Mouse (Mus musculus) midbrain, embryonic 12.5 days (tissue): ENCODE measurements around the gene Cma1. TPM values are rescaled to one million over a fixed set of nuclear protein-coding genes. Genes with fewer than 3 reads are reported as not detected.
"Not testable (repeated sequence)": the region's sequence is repeated elsewhere in the genome, so short reads cannot be mapped to it uniquely, and the experiment has no call there.

Experiments used
- ATAC-seq: fragments of 200-750 bp; cut with Nextera tagmentation; 2 replicates; pipeline ENCODE4 v1.8.0; 2017; ENCODE audit warnings: low read depth, moderate TSS enrichment, moderate library complexity; ENCODE audit not compliant: low FRiP score
- H3K27ac ChIP-seq: fragments of 300-500 bp; sonication (generic); replicated peaks from 2 replicates; pipeline ENCODE4 v1.5.1; 2016; ENCODE audit warnings: mild to moderate bottlenecking
- H3K27me3 ChIP-seq: fragments of 300-500 bp; sonication (generic); 2 replicates; pipeline ENCODE4 v1.6.1; 2016; ENCODE audit warnings: mild to moderate bottlenecking
- H3K36me3 ChIP-seq: fragments of 300-500 bp; sonication (generic); 2 replicates; pipeline ENCODE4 v1.6.1; 2016
- H3K4me1 ChIP-seq: fragments of 300-500 bp; sonication (generic); 2 replicates; pipeline ENCODE4 v1.6.1; 2016
- H3K4me2 ChIP-seq: fragments of 300-500 bp; sonication (generic); replicated peaks from 2 replicates; pipeline ENCODE4 v1.6.1; 2016; ENCODE audit warnings: mild to moderate bottlenecking, moderate library complexity
- H3K4me3 ChIP-seq: fragments of 300-500 bp; sonication (generic); 2 replicates; pipeline ENCODE4 v1.5.1; 2016; ENCODE audit warnings: mild to moderate bottlenecking
- H3K9ac ChIP-seq: fragments of 300-500 bp; sonication (generic); replicated peaks from 2 replicates; pipeline ENCODE4 v1.6.1; 2016; ENCODE audit warnings: mild to moderate bottlenecking, moderate library complexity
- H3K9me3 ChIP-seq: fragments of 300-500 bp; sonication (generic); 2 replicates; pipeline ENCODE4 v1.6.1; 2016; ENCODE audit warnings: mild to moderate bottlenecking
- WGBS: fragments of 180-500 bp; shearing (Covaris S2); methylation state at CpG from one replicate; pipeline ENCODE4 v1.1.7; 2016; 5-methylcytosine and 5-hydroxymethylcytosine counted together
- polyA plus RNA-seq: library from polyadenylated mRNA; unstranded; fragments of >200 nt; fragmentation: Nextera tagmentation; extraction: Ambion mirVana; gene quantifications from 2 replicates; pipeline ENCODE4 v1.2.1, GENCODE M21; 2016

Cma1 gene
- polyA plus RNA-seq, result not detected in 2 replicates

DNA sequence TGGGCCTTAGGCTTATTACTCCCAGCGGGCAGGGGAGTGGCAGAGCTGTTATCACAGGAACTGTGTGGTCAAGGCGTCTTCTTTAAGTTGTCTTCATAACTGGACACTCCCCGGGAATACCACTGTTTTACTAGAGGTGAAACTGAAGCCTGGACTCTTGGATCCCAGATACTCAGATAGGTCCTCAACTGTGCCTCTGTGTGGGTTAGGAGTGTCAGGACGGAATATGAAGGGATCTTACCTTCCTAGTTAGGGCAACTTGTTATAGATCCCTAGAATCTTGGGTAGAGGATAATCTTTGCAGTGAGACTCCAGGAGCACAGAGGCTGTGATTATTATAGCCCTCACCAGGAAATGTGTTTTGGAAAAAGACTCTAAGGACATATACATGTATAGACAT is at the start of gene Cma1:
Gene Cma1, minus strand, starts transcription at position 101 of the 400 bp plus-strand sequence.
- H3K4me2 ChIP-seq, result no peak within 1 kb of the TSS
- no peaks in the 10 kb centered on the region for H3K36me3 ChIP-seq
- no peaks in the 10 kb centered on the region for H3K27me3 ChIP-seq
- no peak within 1 kb of the TSS for H3K27ac ChIP-seq
- ATAC-seq, result no peak
- no peaks in the 10 kb centered on the region for H3K4me1 ChIP-seq
- 82% methylated on average over 4 of the region's 4 CpGs for WGBS
- H3K9ac ChIP-seq, result no peak within 1 kb of the TSS
- H3K9me3 ChIP-seq, result no peaks in the 10 kb centered on the region
- H3K4me3 ChIP-seq, result no peak within 1 kb of the TSS

- H3K4me3 ChIP-seq, H3K4me1 ChIP-seq, H3K4me2 ChIP-seq, H3K27ac ChIP-seq, H3K9me3 ChIP-seq, H3K36me3 ChIP-seq, H3K27me3 ChIP-seq, ATAC-seq, H3K9ac ChIP-seq: not testable (repeated sequence)
- 84% methylated on average over 2 of the region's 3 CpGs for WGBS
These were observed 43.0 kb upstream of the Cma1 start for GRCm38 (mm10) chr14:55987464-55987863.

- ATAC-seq, H3K4me3 ChIP-seq, H3K9ac ChIP-seq, H3K27me3 ChIP-seq, H3K27ac ChIP-seq, H3K36me3 ChIP-seq, H3K4me1 ChIP-seq, H3K4me2 ChIP-seq, H3K9me3 ChIP-seq: not testable (repeated sequence)
- WGBS, result 36% methylated on average over 2 of the region's 2 CpGs
These were observed 19.4 kb upstream of the Cma1 start for GRCm38 (mm10) chr14:55963900-55964299.

- WGBS, result 0% methylated on average over 1 of the region's 1 CpGs
- Histone ChIP-seq H3K4me3 (no peak overlapping the region), H3K27ac (peak overlapping the region; percentile 35; the same call in 1 of the 2 replicates), H3K4me2 (no peak overlapping the region), H3K9me3 (no peaks in the 10 kb centered on the region), H3K4me1 (peaks cover 9% of the 10 kb centered on the region; the same call in 1 of the 2 replicates), H3K27me3 (no peaks in the 10 kb centered on the region), H3K9ac (no peak overlapping the region), H3K36me3 (no peaks in the 10 kb centered on the region)
- ATAC-seq, result no peak
These were observed 18.8 kb upstream of the Cma1 start for GRCm38 (mm10) chr14:55963263-55963662.

- H3K4me3 ChIP-seq, result no peak within 1 kb of the TSS
- WGBS, result 84% methylated on average over 6 of the region's 6 CpGs
- no peak for ATAC-seq
- no peaks in the 10 kb centered on the region for H3K27me3 ChIP-seq
- H3K36me3 ChIP-seq, result no peaks in the 10 kb centered on the region
- H3K9me3 ChIP-seq, result no peaks in the 10 kb centered on the region
- H3K4me2 ChIP-seq, result no peak within 1 kb of the TSS
- no peaks in the 10 kb centered on the region for H3K4me1 ChIP-seq
- H3K9ac ChIP-seq, result no peak within 1 kb of the TSS
- H3K27ac ChIP-seq, result no peak within 1 kb of the TSS
These were observed 6.0 kb upstream of the Cma1 start, which contains the start of gene Cma2 for GRCm38 (mm10) chr14:55950346-55951030. Gene Cma2, plus strand, starts transcription at chr14:55950980.

DNA sequence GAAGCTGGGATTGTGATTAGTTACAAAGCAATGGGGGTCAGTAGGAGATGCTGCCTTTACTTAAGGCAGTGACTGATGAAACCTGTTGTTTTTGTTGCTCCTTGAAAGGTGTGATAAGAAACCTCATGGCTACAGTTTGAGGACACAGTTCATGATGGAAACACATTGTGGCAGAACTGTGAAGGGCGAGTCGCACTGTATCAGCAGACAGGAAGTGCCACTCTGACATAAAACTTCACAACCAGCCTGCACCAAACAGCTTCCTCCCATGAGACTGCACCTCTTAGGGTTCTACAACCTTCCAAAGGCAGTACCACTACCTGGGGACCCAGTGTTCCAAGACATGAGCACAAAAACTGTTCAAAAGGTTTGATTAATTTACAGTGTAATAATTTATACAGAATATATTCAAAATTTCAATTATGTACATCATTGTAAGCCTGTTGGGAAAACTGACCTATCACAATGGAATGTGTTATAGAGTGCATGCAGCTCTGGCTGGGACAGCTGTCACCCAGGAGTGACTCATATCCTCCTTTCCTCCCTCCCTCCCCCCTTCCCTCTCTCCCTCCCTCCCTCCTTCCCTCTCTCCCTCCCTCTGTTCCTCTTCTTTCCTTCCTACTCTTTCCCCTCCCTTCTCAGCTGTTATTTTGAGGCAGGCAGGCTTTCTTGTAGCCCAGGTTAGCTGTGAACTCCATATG is 1.9 kb upstream of the Cma1 start:
- no peak for ATAC-seq
- WGBS, result 84% methylated on average over 2 of the region's 2 CpGs

GRCm38 (mm10) chr14:55943601-55944000 is 874 bp downstream of the Cma1 start:
- Histone ChIP-seq H3K9me3 (no peaks in the 10 kb centered on the region), H3K4me3 (no peak overlapping the region), H3K27me3 (no peaks in the 10 kb centered on the region), H3K9ac (no peak overlapping the region), H3K4me2 (no peak overlapping the region), H3K27ac (no peak overlapping the region), H3K4me1 (no peaks in the 10 kb centered on the region), H3K36me3 (no peaks in the 10 kb centered on the region)
- 83% methylated on average over 11 of the region's 11 CpGs for WGBS
- no peak for ATAC-seq

More for the DNA sequence above, 1.9 kb upstream of the Cma1 start:
- Histone ChIP-seq H3K4me1 (no peaks in the 10 kb centered on the region), H3K4me2 (no peak overlapping the region), H3K9ac (no peak overlapping the region), H3K4me3 (no peak overlapping the region), H3K36me3 (no peaks in the 10 kb centered on the region), H3K9me3 (no peaks in the 10 kb centered on the region), H3K27me3 (no peaks in the 10 kb centered on the region), H3K27ac (no peak overlapping the region)

DNA sequence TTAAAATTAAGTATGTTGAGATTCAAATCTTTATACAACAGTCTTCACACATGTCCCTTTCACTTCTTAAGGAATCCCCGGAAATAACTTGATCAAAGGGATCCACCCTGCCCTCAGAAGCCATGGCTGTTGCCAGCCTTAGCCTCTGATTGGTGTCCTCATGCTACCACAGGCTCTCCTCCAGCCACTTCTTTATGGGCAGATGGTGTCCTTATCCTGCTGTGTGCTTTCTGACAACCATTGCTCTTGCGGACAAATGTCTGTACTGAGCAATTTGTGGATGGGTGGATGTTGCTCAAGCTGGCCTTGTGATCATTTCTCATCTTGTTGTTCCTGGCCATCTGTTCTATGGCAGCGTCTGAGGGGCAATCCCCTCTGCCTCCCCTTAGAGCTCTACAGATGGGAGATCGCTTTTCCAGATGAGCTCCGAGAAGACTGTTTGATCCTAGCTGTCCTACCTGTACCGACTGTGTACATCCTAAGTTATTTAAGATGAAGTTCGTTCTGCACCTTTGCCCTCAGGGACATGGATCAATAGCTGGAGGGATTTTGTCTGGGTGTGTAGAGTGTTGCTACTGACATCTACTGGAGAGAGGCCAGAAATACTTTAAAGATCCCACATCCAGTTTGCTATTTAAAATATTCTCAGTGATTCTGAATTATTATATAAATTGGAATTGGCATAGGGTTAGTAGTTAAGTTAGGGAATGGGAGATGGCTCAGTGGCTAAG is 4.2 kb downstream of the Cma1 start:
- Histone ChIP-seq H3K4me2 (no peak overlapping the region), H3K9ac (no peak overlapping the region), H3K36me3 (no peaks in the 10 kb centered on the region), H3K9me3 (no peaks in the 10 kb centered on the region), H3K4me1 (no peaks in the 10 kb centered on the region), H3K27me3 (no peaks in the 10 kb centered on the region), H3K27ac (no peak overlapping the region), H3K4me3 (no peak overlapping the region)
- 65% methylated on average over 7 of the region's 7 CpGs for WGBS
- ATAC-seq, result no peak

DNA sequence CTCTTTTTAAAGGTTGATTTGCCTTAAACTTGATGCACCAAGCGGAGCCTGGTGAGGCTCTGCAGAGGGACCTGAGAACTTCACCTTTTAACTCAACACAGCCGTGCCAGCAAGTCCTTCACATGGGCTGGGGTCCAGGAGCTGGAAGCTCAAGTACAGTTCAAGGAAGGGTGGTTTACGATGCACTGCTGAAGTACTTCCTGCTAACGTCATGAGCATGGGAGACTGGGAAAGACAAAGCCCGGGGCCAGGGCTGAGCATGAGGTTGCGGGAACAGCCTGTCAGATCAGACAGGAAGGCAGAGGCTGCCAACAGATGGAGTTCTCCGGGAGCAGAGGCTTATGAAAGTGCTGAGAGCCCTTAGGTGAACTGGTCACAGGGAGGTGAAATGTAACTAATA is 10.9 kb downstream of the Cma1 start:
- H3K4me3 ChIP-seq, result no peak overlapping the region
- no peaks in the 10 kb centered on the region for H3K9me3 ChIP-seq
- H3K4me2 ChIP-seq, result no peak overlapping the region
- no peak overlapping the region for H3K27ac ChIP-seq
- no peaks in the 10 kb centered on the region for H3K36me3 ChIP-seq
- no peak overlapping the region for H3K9ac ChIP-seq
- H3K27me3 ChIP-seq, result no peaks in the 10 kb centered on the region
- no peaks in the 10 kb centered on the region for H3K4me1 ChIP-seq
- WGBS, result 66% methylated on average over 7 of the region's 7 CpGs
- ATAC-seq, result no peak

DNA sequence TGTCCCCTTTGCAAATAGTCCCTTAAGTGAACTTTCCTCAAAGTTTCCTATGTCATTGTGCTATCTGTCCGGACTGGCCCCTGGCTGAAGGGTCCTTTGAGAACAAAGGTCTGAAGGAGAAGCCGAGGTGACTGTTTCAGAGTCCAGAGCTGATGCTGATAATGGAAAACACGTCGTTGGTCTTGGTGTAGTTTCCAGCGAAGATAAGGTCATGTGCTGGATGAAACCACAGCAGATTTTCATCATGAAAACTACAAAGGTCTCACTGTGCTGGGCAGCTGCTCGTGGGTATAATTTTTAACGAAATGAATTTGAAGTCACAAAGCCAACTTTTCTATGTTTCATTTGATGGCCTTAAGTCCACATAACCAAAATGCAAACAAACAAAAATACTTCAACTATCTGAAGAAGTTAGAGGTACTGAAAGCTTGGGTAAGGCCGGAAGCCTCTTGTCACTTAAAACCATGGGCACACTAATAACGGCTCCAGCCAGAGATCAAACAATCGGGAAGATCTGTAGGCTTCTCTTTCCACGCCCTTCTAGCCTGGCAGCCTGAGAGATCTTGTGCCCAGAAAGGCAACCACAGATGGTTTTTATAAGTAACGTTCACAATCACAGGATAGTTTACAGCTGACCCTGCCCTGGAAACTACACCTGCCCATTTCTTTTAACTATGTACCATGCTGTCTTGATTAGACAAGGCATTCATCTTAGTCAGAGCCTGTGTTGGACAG is 15.0 kb downstream of the Cma1 start:
- Histone ChIP-seq H3K27ac (no peak overlapping the region), H3K4me1 (no peaks in the 10 kb centered on the region), H3K9me3 (no peaks in the 10 kb centered on the region), H3K36me3 (no peaks in the 10 kb centered on the region), H3K4me3 (no peak overlapping the region), H3K4me2 (no peak overlapping the region), H3K9ac (no peak overlapping the region), H3K27me3 (no peaks in the 10 kb centered on the region)
- 81% methylated on average over 12 of the region's 12 CpGs for WGBS
- ATAC-seq, result no peak

DNA sequence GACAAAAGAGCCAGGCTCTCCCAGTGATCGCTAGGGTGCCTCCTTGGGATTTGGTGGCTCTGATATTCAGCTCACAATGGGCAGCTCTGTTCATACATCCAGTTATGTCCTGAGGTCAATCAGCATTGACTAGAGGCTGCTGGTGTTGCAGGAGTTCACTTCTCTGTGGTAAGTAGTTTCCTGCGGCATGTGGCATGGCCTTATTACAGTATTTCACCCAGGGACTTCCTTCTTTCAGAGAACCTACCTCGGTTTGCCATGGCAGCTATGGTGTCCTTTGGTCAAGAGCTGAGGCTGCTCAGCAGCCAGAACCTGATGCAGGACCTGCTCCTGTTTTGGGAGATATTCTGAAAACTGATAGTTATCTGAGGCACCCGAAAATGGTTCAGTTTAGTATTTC is 17.6 kb downstream of the Cma1 start:
- Histone ChIP-seq H3K27me3 (no peaks in the 10 kb centered on the region), H3K27ac (no peak overlapping the region), H3K4me1 (no peaks in the 10 kb centered on the region), H3K4me2 (no peak overlapping the region), H3K36me3 (no peaks in the 10 kb centered on the region), H3K4me3 (no peak overlapping the region), H3K9ac (no peak overlapping the region), H3K9me3 (no peaks in the 10 kb centered on the region)
- ATAC-seq, result no peak
- 94% methylated on average over 4 of the region's 4 CpGs for WGBS
